Comparison of ENCODE assay signal across 8 mouse cellular contexts in genomic region chr7:127824176-127824871, GRCm38 (mm10). TPM values are rescaled to one million over a fixed set of nuclear protein-coding genes. Genes with fewer than 3 reads are reported as not detected.
A peak's percentile ranks its signal among the peaks of the same experiment; 100 is the strongest.
DNase-seq lines count a peak whose midpoint lies in the region; ATAC-seq lines count a peak whose summit lies in the region.

Gene Stx4a, plus strand, starts transcription at chr7:127824294.
Gene Stx1b, minus strand, starts transcription at chr7:127824549.

- no peaks in the 10 kb centered on the region for H3K36me3 ChIP-seq in kidney, embryonic 16.5 days (ENCODE audit: insufficient read depth, low read length)

- peaks cover 19% of the 10 kb centered on the region for H3K4me1 ChIP-seq in kidney, embryonic 16.5 days (ENCODE audit: insufficient read depth, low read length)

- DNase-seq in kidney, postnatal 25 days = no peak
- peak; percentile 87 for DNase-seq in cerebellum, adult 9-11 months
- peak; percentile 69 to 70 for DNase-seq in frontal cortex, postnatal 10 days (ENCODE audit: low spot score in 2 of 2)
- DNase-seq in layer of hippocampus, adult 18-20 months (ENCODE audit: low spot score in 2 of 2) = peak in 1 of 2 experiments; percentile 69
- peak; percentile 60 for DNase-seq in mesoderm, embryonic 11.5 days (ENCODE audit: low read depth, low spot score)
- DNase-seq in testis, postnatal 10 days (ENCODE audit: low spot score) = peak; percentile 80
- DNase-seq in thymus, adult 18-20 months = no peak

- WGBS in kidney, embryonic 16.5 days = 4% methylated on average over 26 of the region's 38 CpGs

- H3K4me2 ChIP-seq in kidney, embryonic 16.5 days (replicated peaks; ENCODE audit: low read depth, low read length) = peak within 1 kb of the TSS; percentile 85

- peak within 1 kb of the TSS; percentile 51; the same call in 1 of the 2 replicates for H3K27ac ChIP-seq in kidney, embryonic 16.5 days (ENCODE audit: low read length)

- H3K9ac ChIP-seq in kidney, embryonic 16.5 days (replicated peaks; ENCODE audit: low read length) = peak within 1 kb of the TSS; percentile 75

- peak within 1 kb of the TSS; percentile 64 for H3K4me3 ChIP-seq in kidney, embryonic 16.5 days (ENCODE audit: low read length)

- no peaks in the 10 kb centered on the region for H3K27me3 ChIP-seq in kidney, embryonic 16.5 days (ENCODE audit: insufficient read depth, low read length)

- no peaks in the 10 kb centered on the region for H3K9me3 ChIP-seq in kidney, embryonic 16.5 days (ENCODE audit: low read length)

- peak; percentile 73 for ATAC-seq in kidney, embryonic 16.5 days (ENCODE audit: low FRiP score, low TSS enrichment)

RNA-seq across cellular contexts. Expression of gene Stx4a, which starts in this region (rescaled TPM):
- 44.6 and 48.0 TPM in 2 replicates for polyA plus RNA-seq in kidney, embryonic 16.5 days (2015; fragmentation: Nextera tagmentation; extraction: Ambion mirVana)
- total RNA-seq in layer of hippocampus, adult 18-20 months (2021) = 10 to 100 TPM; 65.6 to 68.6 TPM

RNA-seq across cellular contexts. Expression of gene Stx1b, which starts in this region (rescaled TPM):
- polyA plus RNA-seq in kidney, embryonic 16.5 days (2015; fragmentation: Nextera tagmentation; extraction: Ambion mirVana) = 3.6 and 4.4 TPM in 2 replicates
- total RNA-seq in layer of hippocampus, adult 18-20 months (2021) = 100 to 1,000 TPM; 335 to 338 TPM

Comparison
In these comparisons a context has a peak if more than half of its experiments do, and no peak if none do; other contexts are left out.
1. DNase-seq: peak in cerebellum, adult 9-11 months (single experiment), frontal cortex, postnatal 10 days (2 of 2), mesoderm, embryonic 11.5 days (single experiment) and testis, postnatal 10 days (single experiment); none in kidney, postnatal 25 days (0 of 2) and thymus, adult 18-20 months (0 of 2).